Mouse (Mus musculus) testis, adult 2 months (tissue): ENCODE measurements around the gene Stx8.

Experiments
- CTCF ChIP-seq: fragments of 200-500 bp; IDR thresholded peaks from 2 replicates; pipeline ENCODE4 v1.5.1; 2012; ENCODE audit warnings: low read depth, mild to moderate bottlenecking, inconsistent platforms, low read length, moderate library complexity; ENCODE audit not compliant: control insufficient read depth, insufficient read depth, insufficient replicate concordance
- POLR2A ChIP-seq: fragments of 200-500 bp; IDR thresholded peaks from 2 replicates; pipeline ENCODE4 v1.6.1; 2012; ENCODE audit warnings: low read depth, mild to moderate bottlenecking, inconsistent platforms, low read length, moderate library complexity; ENCODE audit not compliant: control insufficient read depth

DNA sequence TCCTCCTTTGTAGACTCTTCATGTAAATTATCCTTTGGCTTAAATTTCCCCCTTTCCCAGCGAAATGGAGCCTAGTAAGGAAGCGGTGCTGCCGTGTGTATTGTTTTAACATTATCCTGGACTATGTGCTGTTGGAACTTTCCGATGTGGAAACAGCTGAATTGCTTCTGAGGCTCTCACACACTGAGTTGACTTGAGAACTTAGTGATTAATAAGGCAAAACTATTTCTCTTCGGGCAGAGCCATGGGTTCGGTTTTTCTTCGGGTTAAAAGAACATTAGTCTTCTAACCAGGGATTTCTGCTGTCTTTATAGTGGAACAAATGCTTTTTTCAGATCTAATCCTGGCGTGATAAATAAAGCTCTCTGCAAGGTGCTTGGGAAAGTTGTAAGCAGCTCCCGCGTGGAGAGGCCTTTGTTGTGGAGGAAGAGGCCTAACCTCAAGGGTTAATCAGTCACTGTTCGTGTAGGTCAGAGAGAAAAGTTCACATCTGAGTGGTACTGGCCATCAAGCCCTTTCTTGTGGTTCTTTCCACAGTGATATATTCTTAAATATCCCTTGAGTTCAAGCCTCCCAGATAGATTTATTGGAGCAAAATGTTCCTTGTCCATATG lies 106.7 kb downstream of the Stx8 start:
- TF ChIP-seq CTCF (no peak), POLR2A (no peak)
